Mouse (Mus musculus) urinary bladder, postnatal 14 days (tissue): ENCODE results near the gene Zfp365.

Source experiments
- DNase-seq: peaks from one replicate; pipeline ENCODE4 v3.0.0; 2021; ENCODE audit warnings: low spot score

The Zfp365 gene

GRCm38 (mm10) chr10:67912337-67912776, at the start of gene Zfp365:
Gene Zfp365, minus strand, starts transcription at chr10:67912662.
- DNase-seq, result peak; percentile 73

DNA sequence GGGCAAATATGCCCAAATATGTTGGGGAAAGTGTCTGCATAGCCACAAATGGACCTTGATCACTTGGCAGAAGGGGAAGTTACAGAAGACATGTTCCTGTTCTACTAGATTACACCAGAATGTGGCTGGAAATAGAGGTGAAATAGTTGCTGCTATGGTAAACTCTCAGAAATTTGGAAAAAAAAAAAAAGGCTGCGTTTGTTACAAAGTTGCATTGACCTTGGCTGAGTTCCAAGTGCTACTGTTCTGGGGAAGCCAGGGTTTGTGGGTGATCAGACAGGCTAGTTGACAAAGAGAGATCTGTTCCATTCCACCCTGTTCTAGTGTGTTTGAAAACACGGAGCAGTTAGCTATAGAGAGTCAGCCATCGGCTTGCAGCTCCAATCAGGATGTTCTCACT, 47.5 kb upstream of the Zfp365 start:
- no peak for DNase-seq

DNA sequence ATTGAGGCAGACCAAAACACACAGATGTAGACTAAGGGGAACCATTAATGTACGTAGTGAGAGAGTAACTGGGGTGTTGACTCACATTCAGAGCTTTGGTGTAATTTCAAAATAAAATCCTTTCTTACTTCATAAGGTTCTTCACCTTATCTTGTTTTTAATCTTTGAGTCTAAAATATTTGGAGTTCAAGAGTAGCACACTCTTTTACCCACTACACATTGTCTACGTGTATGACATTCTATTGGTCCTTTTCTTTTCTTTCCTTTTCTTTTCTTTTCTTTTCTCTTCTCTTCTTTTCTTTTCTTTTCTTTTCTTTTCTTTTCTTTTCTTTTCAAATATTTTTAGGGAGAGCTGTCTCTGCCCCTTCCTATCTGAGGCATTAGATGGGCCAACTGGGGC, 43.5 kb upstream of the Zfp365 start:
- no peak for DNase-seq

- DNase-seq, result no peak
Observed at GRCm38 (mm10) chr10:67951690-67952089, 39.2 kb upstream of the Zfp365 start.

DNA sequence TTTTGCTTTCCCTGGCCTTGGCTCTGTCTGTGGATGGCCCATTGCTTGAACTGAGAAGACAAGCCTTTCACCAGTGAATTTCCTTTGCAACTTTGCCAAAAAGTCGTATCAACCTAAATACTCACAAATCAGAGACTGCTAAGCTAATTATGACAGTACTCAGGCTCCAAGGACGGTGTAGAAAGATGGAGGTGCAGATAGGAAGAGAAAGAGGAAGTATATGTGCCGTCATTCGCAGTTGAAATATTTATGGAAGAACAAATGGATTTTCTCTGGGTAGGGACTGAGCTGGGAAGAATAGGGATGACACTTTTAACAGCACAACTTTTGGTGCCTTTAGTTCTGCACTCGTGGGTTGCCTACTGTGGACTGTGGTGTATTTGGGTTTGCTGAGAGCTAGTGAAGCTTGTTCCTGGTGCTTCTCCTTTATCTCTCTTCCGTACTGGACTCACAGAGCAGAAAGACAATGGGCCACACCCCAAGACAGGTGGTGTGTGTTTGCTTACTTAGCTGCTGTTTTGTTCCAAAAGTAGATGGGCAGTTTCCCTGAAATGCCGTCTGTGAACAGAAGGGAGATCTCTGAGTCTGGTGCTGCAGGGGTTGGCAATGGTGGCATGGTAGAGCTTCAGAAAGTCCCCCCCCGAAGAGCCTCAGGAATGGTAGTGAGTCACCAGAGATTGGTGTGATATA, 37.7 kb upstream of the Zfp365 start:
- DNase-seq, result no peak

- no peak for DNase-seq
Observed at GRCm38 (mm10) chr10:67943513-67943912, 31.1 kb upstream of the Zfp365 start.

GRCm38 (mm10) chr10:67939546-67939945, 27.1 kb upstream of the Zfp365 start:
- no peak for DNase-seq

DNA sequence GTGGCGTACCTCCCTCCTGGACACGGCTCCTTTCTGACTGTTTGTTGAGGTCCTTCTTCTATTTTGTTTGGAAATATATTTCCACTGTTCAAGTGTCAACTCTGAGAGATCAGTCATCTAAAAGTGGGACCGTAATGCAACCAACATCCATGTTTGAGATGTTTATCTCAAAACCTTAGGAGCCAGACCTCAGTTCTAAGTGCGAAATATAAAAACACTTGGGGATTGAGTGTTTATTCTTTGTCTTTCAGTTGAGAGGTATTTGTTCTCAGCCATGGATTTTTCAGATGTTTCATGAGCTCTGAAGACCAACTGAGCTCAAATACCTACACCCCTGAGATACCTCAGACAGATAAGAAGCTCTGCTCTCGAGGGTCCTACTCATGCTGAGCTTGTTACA, 25.3 kb upstream of the Zfp365 start:
- no peak for DNase-seq

GRCm38 (mm10) chr10:67936944-67937343, 24.5 kb upstream of the Zfp365 start:
- DNase-seq, result no peak

DNA sequence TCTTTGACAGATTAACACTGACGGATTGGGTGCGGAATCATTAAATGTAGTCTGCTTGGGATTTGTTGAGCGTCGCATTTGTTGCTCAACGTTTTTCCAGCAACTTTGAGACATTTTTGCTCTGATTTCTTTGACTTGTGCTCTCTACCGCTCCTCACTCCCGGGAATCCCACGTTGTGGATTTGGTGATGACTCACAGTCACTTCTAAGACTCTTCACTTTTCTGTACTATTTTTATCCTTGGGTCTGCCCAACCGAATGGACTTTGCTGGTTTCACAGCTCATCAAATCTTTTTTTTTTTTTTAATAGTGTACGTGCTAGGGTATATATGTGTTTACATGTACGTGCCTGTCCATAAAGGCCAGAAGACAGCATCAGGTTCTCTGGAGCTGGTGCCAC, 20.3 kb upstream of the Zfp365 start:
- no peak for DNase-seq

DNA sequence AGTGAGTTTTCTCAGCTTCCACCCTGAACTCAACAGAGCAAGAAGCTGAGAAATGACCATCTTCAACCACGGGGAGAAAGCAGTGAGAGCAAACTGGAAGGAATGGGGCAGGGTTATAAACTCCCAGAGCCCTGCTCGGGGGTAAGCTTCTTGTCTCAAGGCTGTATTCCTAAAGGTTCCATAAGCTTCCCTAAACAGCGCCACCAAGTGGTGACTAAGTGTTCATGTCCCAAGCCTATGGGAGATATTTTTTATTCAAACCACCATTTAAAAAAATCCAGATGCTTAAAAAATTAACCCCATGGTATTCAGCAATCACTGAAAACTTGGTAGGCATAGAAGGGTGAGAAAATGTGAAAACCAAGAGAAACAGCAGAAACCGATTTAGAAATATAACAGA, 18.9 kb upstream of the Zfp365 start:
- no peak for DNase-seq

- DNase-seq, result no peak
Observed at GRCm38 (mm10) chr10:67928584-67928983, 16.1 kb upstream of the Zfp365 start.

DNA sequence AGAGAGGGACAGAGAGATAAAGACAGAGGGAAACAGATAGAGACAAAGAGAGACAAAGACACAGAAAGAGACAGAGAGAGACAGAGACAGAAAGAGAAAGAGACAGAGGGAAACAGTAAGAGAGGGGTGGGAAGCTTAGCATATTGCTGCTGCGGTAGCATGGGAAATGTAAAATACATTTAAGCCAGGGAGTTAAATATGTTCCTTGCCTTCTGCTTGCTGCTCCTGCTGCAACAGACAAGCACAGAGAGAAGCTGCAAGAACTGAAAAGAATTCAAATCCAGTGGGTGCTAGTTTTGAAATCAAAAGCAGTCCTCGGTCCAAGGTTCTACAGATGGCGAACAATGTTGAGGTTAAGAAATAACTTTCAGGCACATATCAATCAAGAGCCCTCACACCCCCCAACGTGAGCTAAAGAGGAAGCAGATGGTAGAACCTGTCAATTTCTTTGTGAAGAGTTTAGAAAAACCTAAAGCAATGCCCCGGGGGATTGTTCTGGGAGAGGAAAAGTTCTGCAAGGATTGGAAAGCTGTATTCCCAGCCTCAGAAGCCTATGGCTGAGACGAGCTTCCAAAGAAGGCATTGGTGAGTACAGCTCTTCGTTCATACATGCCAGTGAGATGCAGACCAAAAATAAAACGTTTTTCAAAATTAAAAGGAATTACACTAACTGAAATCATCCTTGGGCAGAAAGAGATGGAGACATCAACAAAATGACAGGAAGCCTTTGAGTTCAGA, 15.4 kb upstream of the Zfp365 start:
- DNase-seq, result no peak

DNA sequence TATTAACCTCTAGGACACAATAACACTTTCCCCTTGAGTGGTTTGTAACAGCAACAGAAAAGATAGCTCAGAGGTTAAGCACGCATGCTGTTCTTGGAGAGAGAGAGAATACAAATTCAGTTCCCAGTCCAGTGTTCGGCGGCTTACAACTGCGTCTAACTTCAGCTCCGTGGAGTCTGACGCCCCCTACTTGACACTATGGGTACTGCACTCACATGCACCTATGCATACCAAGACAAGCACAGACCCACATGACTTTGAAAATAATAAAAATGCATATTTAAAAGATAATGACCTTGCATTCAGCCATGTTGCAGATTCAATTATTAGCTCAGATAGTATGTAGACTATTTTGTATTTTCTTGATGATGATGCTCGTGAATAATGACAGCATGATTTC, 11.6 kb upstream of the Zfp365 start:
- no peak for DNase-seq

GRCm38 (mm10) chr10:67921777-67922176, 9.3 kb upstream of the Zfp365 start:
- no peak for DNase-seq

DNA sequence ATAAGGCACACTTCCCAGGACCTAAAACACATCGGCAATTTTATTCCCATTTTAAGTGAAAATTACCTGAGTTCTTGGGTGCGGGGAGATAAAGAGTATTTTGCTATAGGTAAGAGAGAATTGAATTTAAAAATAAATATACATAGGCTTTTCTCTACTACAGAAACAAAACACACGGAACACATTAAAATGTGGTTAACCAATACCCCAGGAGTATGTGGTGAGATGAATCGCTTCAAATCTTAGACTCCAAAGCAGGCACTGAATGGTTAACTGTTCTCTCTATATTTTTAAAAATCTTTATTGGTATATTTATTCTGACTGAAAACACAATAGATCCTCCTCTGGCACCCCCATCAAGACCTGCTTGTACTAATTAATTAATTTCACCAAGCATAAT, 7.2 kb upstream of the Zfp365 start:
- DNase-seq, result no peak

DNA sequence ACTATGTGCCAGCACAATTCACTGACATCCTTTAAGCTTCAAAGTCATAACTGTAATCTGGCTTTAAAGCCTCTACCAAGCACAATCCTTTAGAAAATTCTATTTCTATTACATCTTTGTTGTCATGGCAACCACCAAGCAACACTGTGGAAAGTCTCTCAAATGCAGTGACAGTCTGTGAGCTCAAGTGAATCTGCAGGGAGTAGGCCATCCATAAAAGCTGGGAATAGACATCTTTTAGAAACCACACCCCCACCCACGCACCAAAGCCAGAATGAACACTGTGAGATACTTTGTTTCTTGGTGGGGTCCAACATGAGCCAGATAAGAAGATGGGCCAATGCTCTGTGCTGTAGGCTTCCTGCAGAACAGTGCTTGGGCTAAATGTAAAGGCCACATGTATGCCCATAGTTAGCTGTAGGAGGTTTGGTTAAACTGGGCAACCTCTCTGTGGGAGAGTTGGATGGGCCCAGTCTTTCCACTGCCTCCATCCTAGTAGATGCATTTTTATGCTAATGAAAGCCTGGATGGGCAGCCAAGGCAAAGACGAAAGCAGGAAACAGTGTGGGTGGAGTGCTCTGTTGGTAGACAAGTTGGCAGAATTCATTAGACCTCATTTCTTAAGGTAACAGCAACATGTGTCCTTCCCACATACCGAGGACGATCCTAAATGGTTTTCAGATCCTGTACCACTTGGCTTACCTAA, 5.9 kb upstream of the Zfp365 start:
- no peak for DNase-seq

DNA sequence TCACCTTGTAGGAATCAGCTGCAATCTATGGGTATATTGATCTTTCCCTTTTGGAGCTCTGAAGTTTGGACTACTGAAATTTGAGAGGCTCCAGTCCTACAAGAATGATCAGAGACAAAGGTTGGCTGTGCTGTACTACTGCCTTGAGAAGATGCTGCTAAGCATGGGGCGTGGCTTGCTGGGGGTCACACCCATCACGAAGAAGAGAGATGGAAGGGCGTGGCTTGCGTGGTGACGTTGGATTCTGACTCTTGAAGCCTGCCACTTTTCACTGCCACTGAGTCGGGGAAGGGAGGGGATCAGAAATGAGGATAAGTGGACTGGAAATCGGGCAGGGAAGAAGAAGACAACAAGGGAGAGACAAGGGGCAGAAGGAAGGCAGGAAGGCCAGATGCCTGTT, 4.9 kb upstream of the Zfp365 start:
- no peak for DNase-seq

GRCm38 (mm10) chr10:67911447-67912336, 770 bp downstream of the Zfp365 start:
- no peak for DNase-seq

DNA sequence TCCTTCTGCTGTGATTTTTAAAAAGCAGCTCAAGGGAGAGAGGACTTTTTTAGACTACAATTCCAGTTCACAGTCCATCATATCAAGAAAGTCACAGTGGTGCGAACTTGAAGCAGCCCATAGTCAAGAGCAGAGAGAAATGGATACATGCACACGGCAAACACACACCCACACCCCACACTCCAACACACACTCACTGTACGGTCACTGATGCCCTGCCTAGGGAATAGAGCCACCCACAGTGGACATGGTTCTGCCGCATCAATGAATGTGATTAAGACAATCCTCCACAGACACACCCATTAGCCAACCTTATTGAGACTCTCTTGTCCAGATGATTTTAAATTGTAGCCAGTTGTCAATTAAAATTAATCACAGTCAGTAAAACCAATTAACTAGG, 4.5 kb downstream of the Zfp365 start:
- DNase-seq, result no peak

DNA sequence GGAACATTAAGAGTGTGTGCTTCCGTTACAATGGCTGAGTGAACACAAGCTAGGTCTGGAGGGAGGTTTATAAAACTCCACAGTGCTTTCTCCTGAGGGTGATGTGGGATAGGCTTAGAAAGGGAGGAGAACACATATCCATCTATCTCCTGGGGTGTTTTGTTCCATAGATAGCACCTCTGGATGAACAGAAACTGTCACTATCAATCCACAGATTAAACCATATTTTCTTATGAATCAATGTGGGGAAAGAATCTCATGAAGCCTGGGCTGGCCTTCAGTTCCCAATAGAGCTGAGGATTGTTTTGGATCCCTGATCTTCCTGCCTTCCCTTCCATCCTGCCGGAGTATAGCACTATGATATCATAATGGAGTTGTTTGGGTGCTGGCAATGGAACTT, 5.5 kb downstream of the Zfp365 start:
- DNase-seq, result no peak

- no peak for DNase-seq
Observed at GRCm38 (mm10) chr10:67906063-67906462, 6.4 kb downstream of the Zfp365 start.
